Mouse (Mus musculus): ENCODE data around the gene Ablim1. TPM values are rescaled to one million over a fixed set of nuclear protein-coding genes. Genes with fewer than 3 reads are reported as not detected.
A peak's percentile ranks its signal among the peaks of the same experiment; 100 is the strongest.

Ablim1 gene
- total and polyA plus RNA-seq, 3 experiments = 101 to 454 (median 418) TPM

- peaks cover 14% of the 10 kb centered on the region for H3K36me3 ChIP-seq (ENCODE audit: control insufficient read depth, insufficient read depth, low read length)
- no peaks in the 10 kb centered on the region for H3K27me3 ChIP-seq (ENCODE audit: control insufficient read depth, insufficient read depth, low read length)
- TF ChIP-seq POLR2A (IDR thresholded peaks at IDR 0.05; ENCODE audit: insufficient read depth, low read depth, low read length) (0 out of 2 replicates have a peak, but pooled peaks have one; percentile 15), CTCF (IDR thresholded peaks at IDR 0.05) (no peak)
- no peak overlapping the region for H3K4me3 ChIP-seq
- H3K4me1 ChIP-seq (ENCODE audit: control insufficient read depth, insufficient read depth, low read length) = peaks cover 19% of the 10 kb centered on the region
- H3K79me2 ChIP-seq (replicated peaks; ENCODE audit: control insufficient read depth, insufficient read depth, low read length) = peaks cover 3% of the 10 kb centered on the region; the same call in 1 of the 2 replicates
- 18% methylated on average over 3 of the region's 3 CpGs for WGBS
- no peak overlapping the region for H3K9ac ChIP-seq (ENCODE audit: low read depth, low read length)
- intact Hi-C loops (cut with DNase I) = loop anchor here (5.0 kb wide), 1 partner anchor 39 kb away; no protein-coding TSS in a partner anchor
- DNase-seq = no peak
- peak overlapping the region; percentile 53 for H3K27ac ChIP-seq
Observed at GRCm38 (mm10) chr19:57223686-57224085, 91.0 kb downstream of the Ablim1 start.

- no peak overlapping the region for H3K9ac ChIP-seq (ENCODE audit: low read depth, low read length)
- no peaks in the 10 kb centered on the region for H3K27me3 ChIP-seq (ENCODE audit: control insufficient read depth, insufficient read depth, low read length)
- H3K36me3 ChIP-seq (ENCODE audit: control insufficient read depth, insufficient read depth, low read length) = peaks cover 15% of the 10 kb centered on the region
- whole genome bisulfite sequencing = 94% methylated on average over 6 of the region's 6 CpGs
- no peak for TF ChIP-seq CTCF (IDR thresholded peaks at IDR 0.05)
- no peak for TF ChIP-seq EP300 (IDR thresholded peaks at IDR 0.05; ENCODE audit: insufficient read depth, low read depth, low read length)
- TF ChIP-seq POLR2A (IDR thresholded peaks at IDR 0.05; ENCODE audit: insufficient read depth, low read depth, low read length) = no peak
- intact Hi-C loops (cut with DNase I) = loop anchor here (5.0 kb wide), 1 partner anchor 40 kb away; no protein-coding TSS in a partner anchor
- no peak overlapping the region for H3K4me3 ChIP-seq
- peak overlapping the region; percentile 10; the same call in 1 of the 2 replicates for H3K27ac ChIP-seq
- H3K79me2 ChIP-seq (replicated peaks; ENCODE audit: control insufficient read depth, insufficient read depth, low read length) = peaks cover 6% of the 10 kb centered on the region
- H3K4me1 ChIP-seq (ENCODE audit: control insufficient read depth, insufficient read depth, low read length) = peaks cover 19% of the 10 kb centered on the region
- DNase-seq = no peak
Observed at GRCm38 (mm10) chr19:57222657-57223056, 92.1 kb downstream of the Ablim1 start.

- Histone ChIP-seq H3K27me3 (ENCODE audit: control insufficient read depth, insufficient read depth, low read length) (no peaks in the 10 kb centered on the region), H3K4me1 (ENCODE audit: control insufficient read depth, insufficient read depth, low read length) (peaks cover 21% of the 10 kb centered on the region), H3K27ac (peak overlapping the region; percentile 42), H3K79me2 (replicated peaks; ENCODE audit: control insufficient read depth, insufficient read depth, low read length) (peaks cover 8% of the 10 kb centered on the region), H3K9ac (ENCODE audit: low read depth, low read length) (no peak overlapping the region), H3K36me3 (ENCODE audit: control insufficient read depth, insufficient read depth, low read length) (peaks cover 17% of the 10 kb centered on the region), H3K4me3 (no peak overlapping the region)
- no peak for TF ChIP-seq POLR2A (IDR thresholded peaks at IDR 0.05; ENCODE audit: insufficient read depth, low read depth, low read length)
- no peak for DNase-seq
- WGBS = 21% methylated on average over 7 of the region's 7 CpGs
- intact Hi-C loops (cut with DNase I) = loop anchor here (5.0 kb wide), 1 partner anchor 41 kb away; no protein-coding TSS in a partner anchor
Observed at GRCm38 (mm10) chr19:57221684-57222235, 93.0 kb downstream of the Ablim1 start.

GRCm38 (mm10) chr19:57219758-57220157 is 95.0 kb downstream of the Ablim1 start:
- Histone ChIP-seq H3K27ac (peak overlapping the region; percentile 20; the same call in 1 of the 2 replicates), H3K4me3 (no peak overlapping the region), H3K36me3 (ENCODE audit: control insufficient read depth, insufficient read depth, low read length) (peaks cover 17% of the 10 kb centered on the region), H3K79me2 (replicated peaks; ENCODE audit: control insufficient read depth, insufficient read depth, low read length) (peaks cover 6% of the 10 kb centered on the region), H3K4me1 (ENCODE audit: control insufficient read depth, insufficient read depth, low read length) (peaks cover 27% of the 10 kb centered on the region), H3K9ac (ENCODE audit: low read depth, low read length) (no peak overlapping the region), H3K27me3 (ENCODE audit: control insufficient read depth, insufficient read depth, low read length) (no peaks in the 10 kb centered on the region)
- peak in 1 of 2 experiments; percentile 13 for DNase-seq
- intact Hi-C loops (cut with DNase I) = loop anchor here (5.0 kb wide), 1 partner anchor 43 kb away; no protein-coding TSS in a partner anchor
- 67% methylated on average over 11 of the region's 11 CpGs for WGBS
- no peak for TF ChIP-seq CTCF (IDR thresholded peaks at IDR 0.05)
- no peak for TF ChIP-seq EP300 (IDR thresholded peaks at IDR 0.05; ENCODE audit: insufficient read depth, low read depth, low read length)

GRCm38 (mm10) chr19:57217161-57217560 is 97.6 kb downstream of the Ablim1 start:
- peak in 1 of 2 experiments; percentile 12 for DNase-seq
- peaks cover 11% of the 10 kb centered on the region for H3K36me3 ChIP-seq (ENCODE audit: control insufficient read depth, insufficient read depth, low read length)
- H3K27ac ChIP-seq = no peak overlapping the region
- H3K4me1 ChIP-seq (ENCODE audit: control insufficient read depth, insufficient read depth, low read length) = peaks cover 24% of the 10 kb centered on the region
- TF ChIP-seq CTCF (IDR thresholded peaks at IDR 0.05) = no peak
- TF ChIP-seq EP300 (IDR thresholded peaks at IDR 0.05; ENCODE audit: insufficient read depth, low read depth, low read length) = no peak
- no peak for TF ChIP-seq POLR2A (IDR thresholded peaks at IDR 0.05; ENCODE audit: insufficient read depth, low read depth, low read length)
- peaks cover 8% of the 10 kb centered on the region for H3K79me2 ChIP-seq (replicated peaks; ENCODE audit: control insufficient read depth, insufficient read depth, low read length)
- intact Hi-C loops (cut with DNase I) = no loop called here
- H3K4me3 ChIP-seq = no peak overlapping the region
- no peaks in the 10 kb centered on the region for H3K27me3 ChIP-seq (ENCODE audit: control insufficient read depth, insufficient read depth, low read length)
- 81% methylated on average over 4 of the region's 4 CpGs for WGBS
- H3K9ac ChIP-seq (ENCODE audit: low read depth, low read length) = no peak overlapping the region

GRCm38 (mm10) chr19:57215527-57215926 is 99.2 kb downstream of the Ablim1 start:
- no peak overlapping the region for H3K4me3 ChIP-seq
- no peak overlapping the region for H3K9ac ChIP-seq (ENCODE audit: low read depth, low read length)
- 73% methylated on average over 8 of the region's 8 CpGs for WGBS
- intact Hi-C loops (cut with DNase I) = no loop called here
- peak in 1 of 2 experiments; percentile 21 for DNase-seq
- TF ChIP-seq POLR2A (IDR thresholded peaks at IDR 0.05; ENCODE audit: insufficient read depth, low read depth, low read length) (no peak), CTCF (IDR thresholded peaks at IDR 0.05) (no peak), EP300 (IDR thresholded peaks at IDR 0.05; ENCODE audit: insufficient read depth, low read depth, low read length) (no peak)
- H3K79me2 ChIP-seq (replicated peaks; ENCODE audit: control insufficient read depth, insufficient read depth, low read length) = peaks cover 8% of the 10 kb centered on the region
- H3K4me1 ChIP-seq (ENCODE audit: control insufficient read depth, insufficient read depth, low read length) = peaks cover 22% of the 10 kb centered on the region
- H3K36me3 ChIP-seq (ENCODE audit: control insufficient read depth, insufficient read depth, low read length) = peaks cover 8% of the 10 kb centered on the region
- H3K27ac ChIP-seq = peak overlapping the region; percentile 2
- no peaks in the 10 kb centered on the region for H3K27me3 ChIP-seq (ENCODE audit: control insufficient read depth, insufficient read depth, low read length)

Data from heart, adult 2 months (tissue).